Mouse (Mus musculus): ENCODE data around the gene Fsd1.

Fsd1 gene

GRCm38 (mm10) chr17:56009088-56009961, 23.0 kb downstream of the Fsd1 start:
- peak; percentile 90 for DNase-seq (ENCODE audit: low spot score)

DNA sequence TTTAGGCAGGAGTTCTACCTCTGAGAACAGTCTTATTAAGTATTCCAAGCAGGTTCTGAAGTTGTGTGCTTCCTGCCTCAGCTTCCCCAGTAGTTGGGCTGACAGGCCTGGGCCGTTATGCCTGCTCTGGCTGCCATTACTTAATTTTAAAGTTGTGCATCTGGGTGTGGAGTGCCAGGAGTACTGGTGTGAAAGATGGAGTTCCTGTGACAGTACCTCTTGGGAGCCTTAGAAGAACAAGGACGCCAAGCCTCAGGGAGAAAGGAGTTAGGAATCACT, 23.6 kb downstream of the Fsd1 start:
- no peak for DNase-seq (ENCODE audit: low spot score)

DNA sequence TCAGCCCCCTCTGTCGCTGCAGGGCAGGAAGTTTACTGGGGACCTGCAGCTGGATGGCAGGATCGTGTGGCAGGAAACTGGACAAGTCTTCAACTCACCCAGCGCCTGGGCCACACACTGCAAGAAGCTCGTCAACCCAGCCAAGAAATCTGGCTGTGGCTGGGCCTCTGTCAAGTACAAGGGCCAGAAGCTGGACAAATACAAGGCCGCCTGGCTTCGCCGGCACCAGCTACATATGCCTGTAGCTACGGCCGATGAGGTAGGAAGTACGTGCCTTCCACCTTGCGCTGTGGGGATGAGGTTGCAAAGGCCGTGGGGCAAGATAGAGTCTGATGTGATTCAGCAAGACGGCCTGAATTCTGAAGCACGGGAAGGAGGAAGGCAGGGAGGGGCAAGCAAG, 23.9 kb downstream of the Fsd1 start:
- no peak for DNase-seq (ENCODE audit: low spot score)

GRCm38 (mm10) chr17:56010681-56011080, 24.4 kb downstream of the Fsd1 start:
- DNase-seq (ENCODE audit: low spot score): peak; percentile 93

DNA sequence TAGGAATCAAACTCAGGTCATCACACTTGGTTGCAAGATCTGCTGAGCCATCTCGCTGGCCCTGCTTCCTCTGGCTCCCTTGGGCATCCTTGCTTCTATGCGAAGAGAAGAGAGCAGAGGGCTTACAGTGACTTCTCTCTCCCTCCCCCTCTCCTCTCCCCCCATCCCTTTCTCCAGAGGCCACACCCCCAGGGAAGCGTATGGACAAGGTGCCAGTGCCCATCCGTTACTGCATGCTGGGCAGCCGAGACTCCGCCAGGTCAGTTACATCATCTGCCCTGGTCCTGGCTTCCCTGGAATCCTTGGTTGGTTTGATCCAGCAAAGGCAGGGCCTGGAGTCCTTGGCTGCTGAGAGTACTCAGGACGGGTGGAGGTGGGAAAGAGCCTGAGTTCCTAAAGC, 25.1 kb downstream of the Fsd1 start:
- no peak for DNase-seq (ENCODE audit: low spot score)

DNA sequence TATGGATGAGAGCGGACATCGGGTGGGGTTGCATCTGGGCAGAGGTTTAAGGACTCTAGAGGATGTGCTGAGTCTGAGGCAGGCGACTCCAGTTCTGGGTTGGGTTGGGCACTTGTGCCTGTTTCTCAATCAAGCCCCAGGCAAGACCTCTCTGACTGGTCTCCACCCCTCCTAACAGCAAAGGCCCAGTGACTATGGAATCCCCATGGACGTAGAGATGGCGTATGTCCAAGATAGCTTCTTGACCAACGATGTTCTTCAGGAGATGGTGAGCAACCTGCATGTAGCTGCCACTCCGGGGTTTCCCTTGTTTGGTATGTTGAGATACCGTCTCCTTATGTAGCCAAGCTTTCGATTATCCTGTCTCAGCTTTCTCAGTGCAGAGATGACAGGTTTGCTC, 29.0 kb downstream of the Fsd1 start:
- no peak for DNase-seq (ENCODE audit: low spot score)

- DNase-seq (ENCODE audit: low spot score): no peak
These were observed 30.1 kb downstream of the Fsd1 start for GRCm38 (mm10) chr17:56016382-56016781.

GRCm38 (mm10) chr17:56016793-56017785, 30.8 kb downstream of the Fsd1 start:
- DNase-seq (ENCODE audit: low spot score): no peak

GRCm38 (mm10) chr17:56017848-56018247, 31.5 kb downstream of the Fsd1 start:
- no peak for DNase-seq (ENCODE audit: low spot score)

GRCm38 (mm10) chr17:56018347-56019131, 32.2 kb downstream of the Fsd1 start:
- peak; percentile 70 for DNase-seq (ENCODE audit: low spot score)

- DNase-seq (ENCODE audit: low spot score): no peak
These were observed 34.2 kb downstream of the Fsd1 start for GRCm38 (mm10) chr17:56020400-56021084.

DNA sequence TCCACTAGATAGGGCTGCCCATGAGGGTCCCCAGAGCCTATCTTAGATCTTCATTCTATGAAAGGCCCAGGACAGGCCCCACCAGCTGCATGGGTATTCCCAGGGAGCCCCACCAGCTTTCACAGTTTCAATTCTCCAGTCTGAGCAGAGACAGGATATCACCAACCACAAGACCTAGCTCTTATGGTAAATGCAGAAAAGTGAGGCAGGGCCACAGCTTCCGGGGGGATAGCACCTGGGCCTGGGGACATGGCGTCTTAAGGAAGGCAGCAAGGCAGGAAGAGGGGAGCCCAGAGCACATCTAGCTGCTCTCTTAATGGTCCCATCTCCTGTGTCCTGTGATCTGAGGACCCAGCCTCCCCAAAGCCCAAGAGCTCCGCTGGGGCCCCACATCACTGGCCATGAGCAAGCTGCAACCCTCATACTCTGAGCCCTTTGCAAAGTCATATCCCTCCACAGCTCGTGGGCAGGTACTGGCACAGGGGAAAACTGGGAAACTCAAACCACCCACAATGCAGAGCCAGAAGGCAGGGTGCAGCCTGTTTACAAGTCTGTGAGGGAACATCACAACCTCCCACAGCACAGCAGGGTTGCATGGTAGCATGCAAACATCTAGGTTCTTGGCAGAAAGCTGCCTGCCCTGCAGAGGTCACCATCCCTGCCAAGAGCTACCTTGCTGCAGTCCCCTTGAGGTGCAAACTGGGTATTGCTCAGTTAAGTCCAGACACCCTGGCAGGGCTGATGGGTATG, 35.0 kb downstream of the Fsd1 start:
- DNase-seq (ENCODE audit: low spot score): no peak

DNA sequence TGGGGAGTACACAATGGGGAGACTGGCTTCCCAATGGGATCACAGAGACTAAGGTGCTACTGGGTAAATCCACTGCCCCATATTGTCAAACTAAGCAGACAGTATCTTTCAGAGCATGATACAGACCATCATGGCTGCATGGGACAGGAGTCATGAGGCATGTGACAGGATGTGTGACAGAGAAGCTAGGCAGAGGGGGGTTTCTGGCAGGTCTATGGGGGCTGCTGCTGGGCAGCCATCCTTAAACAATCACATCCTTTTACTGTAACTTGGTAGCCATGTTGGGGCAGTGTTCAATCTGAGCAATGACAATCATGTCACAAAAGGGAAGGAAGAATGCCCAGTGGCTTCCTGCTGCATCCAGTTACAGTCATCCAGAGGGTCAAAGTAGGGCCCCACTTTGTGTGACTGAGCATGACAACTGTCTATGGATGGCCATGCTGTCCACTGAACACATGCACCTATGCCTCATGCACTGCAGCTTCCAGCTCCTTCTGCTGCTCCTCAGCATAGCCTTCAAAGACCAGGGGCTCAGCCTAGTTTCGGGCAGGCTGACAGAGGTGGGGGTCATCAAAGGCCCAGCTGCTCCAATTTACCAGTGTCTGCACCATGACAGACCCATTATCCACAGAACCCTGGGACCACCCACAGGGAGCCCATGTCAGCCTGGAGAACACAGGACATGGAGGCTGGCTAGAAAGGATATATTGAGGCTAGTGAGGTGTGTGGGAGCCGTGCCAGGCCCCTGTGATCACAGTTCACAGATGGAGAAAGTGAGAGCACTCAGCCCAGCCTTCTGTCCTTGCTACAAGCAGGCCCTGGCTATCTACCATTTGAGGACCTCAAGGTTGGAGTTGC, 36.1 kb downstream of the Fsd1 start:
- no peak for DNase-seq (ENCODE audit: low spot score)

DNA sequence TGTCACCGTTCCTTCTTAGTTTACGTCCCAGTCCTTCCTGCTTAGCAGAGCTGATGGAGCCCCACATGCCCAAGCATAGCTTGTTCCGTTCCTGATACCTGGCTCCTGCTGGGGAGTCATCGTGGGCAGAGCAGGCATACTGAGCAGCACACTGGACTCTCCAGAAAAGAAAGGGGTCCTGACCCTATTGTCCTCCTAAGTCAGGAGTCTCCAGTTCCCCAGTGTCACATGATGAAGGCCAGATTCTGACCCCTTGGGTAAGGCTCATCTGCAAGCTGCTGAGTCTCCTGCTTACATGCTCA, 36.6 kb downstream of the Fsd1 start:
- no peak for DNase-seq (ENCODE audit: low spot score)

GRCm38 (mm10) chr17:56023386-56023785, 37.1 kb downstream of the Fsd1 start:
- DNase-seq (ENCODE audit: low spot score): no peak

DNA sequence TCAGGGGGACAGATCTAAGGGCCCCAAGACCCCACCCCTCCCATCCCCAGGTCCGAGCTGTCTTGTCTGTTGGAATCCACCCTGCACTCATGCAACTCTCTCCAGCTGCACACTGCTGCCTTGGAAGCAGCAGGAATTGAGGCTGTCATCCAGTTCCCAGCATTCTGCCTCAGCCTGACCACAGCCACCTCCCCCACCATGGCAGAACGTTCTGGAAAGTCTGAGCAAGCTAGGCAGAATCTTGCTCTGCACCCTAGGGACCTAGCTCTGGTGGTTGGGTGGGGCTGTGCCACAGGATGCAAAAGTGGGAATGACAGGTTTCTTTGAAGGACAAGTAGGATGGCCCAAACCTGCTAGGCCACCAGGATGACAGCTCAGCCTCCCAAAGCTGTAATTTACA, 38.2 kb downstream of the Fsd1 start:
- DNase-seq (ENCODE audit: low spot score): no peak

DNA sequence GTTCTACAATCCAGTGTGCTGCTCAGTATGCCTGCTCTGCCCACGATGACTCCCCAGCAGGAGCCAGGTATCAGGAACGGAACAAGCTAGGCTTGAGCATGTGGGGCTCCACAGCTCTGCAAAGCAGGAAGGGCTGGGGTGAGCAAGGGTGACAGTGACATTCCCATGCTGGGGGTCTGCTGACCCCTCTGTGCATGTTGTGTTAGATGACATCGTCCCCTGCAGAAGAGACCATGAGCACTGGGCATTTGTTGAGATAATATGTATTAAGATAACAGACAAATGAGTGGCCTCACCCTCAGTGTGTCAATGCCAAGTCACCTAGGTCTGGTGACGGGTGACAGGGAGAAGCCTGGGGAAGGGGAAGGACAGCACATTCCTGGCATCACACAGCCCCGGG, 38.6 kb downstream of the Fsd1 start:
- no peak for DNase-seq (ENCODE audit: low spot score)

- DNase-seq (ENCODE audit: low spot score): no peak
These were observed 40.0 kb downstream of the Fsd1 start for GRCm38 (mm10) chr17:56026303-56026702.

- DNase-seq (ENCODE audit: low spot score): no peak
These were observed 40.6 kb downstream of the Fsd1 start for GRCm38 (mm10) chr17:56026881-56027280.

DNA sequence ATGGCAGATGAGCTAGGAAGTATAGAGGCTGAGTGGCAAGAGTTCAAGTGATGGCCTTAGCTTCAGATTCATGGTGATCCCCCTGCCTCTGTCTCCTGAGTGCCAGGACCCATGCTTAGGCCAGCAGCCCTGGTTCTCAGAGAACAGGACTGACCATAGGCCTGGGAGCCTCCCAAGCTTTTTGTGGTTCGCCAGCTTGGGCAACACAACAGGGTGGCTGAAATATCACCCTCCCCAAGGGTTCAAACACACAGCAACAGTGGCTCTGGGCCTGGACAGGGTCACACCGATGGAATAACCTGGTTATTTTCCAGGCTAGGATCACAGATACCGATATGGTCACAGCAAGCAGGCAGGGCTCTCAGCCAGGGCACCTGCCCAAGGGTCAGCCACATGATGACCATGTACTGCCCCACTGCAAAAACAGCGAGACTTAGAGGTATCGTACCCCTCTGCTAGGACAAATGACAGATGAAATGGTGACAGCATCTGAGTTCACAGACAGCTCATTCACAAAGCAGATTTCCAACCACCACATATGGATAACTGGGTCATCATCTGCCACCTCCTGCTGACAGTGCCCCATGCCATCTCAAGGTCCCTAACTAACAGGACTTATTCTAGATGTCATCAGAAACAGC, 41.6 kb downstream of the Fsd1 start:
- no peak for DNase-seq (ENCODE audit: low spot score)
